Mouse (Mus musculus) liver, adult 2 months (tissue): ENCODE measurements around the gene Lancl2.

Experiments used
- CTCF ChIP-seq: fragments of 200-500 bp; IDR thresholded peaks from 2 replicates; pipeline ENCODE4 v1.5.1; 2011; ENCODE audit warnings: low read depth, low read length, control low read depth
- POLR2A ChIP-seq: fragments of 200-500 bp; IDR thresholded peaks from 2 replicates; pipeline ENCODE4 v1.6.1; 2011; ENCODE audit warnings: low read length, control low read depth; ENCODE audit not compliant: insufficient read depth; ENCODE audit errors: extremely low read depth

DNA sequence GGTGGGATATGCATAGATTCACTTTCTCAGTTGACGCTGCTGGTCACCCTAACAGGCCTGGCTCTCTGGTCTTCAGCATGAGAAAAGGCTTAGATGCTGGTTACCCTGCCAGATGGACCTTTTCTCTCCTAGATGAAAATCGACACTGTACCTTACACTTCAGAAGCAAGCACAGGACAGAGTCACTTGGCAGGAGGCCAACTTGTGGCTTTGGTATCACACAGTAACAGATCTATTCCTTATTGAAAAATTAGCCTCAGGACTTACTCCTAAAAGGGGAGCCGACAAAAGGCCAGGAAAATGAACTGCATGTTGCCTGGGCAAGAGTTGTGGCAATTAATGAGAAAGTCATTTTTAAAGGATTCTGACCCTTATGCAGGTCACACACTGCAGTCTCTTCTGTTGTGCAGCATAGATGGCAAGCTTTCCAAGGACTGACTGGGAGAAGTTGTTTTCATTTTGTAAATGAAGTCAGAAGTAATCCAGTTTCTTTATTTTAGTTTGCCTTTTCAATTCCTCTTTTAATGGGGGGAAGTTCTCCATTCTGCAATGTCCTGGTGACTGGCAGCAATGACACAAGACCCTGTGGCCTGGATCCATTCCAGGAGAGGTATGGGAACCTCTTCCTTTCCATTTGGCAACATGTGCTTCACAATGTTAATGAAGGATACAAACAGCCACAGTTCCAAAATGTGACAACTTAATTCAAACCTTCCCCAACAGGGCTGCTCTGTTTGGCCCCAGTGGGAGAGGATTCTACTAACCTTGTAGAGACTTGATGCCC is 62.9 kb downstream of the Lancl2 start:
- TF ChIP-seq POLR2A (no peak), CTCF (no peak)
